In the genomic region with DNA sequence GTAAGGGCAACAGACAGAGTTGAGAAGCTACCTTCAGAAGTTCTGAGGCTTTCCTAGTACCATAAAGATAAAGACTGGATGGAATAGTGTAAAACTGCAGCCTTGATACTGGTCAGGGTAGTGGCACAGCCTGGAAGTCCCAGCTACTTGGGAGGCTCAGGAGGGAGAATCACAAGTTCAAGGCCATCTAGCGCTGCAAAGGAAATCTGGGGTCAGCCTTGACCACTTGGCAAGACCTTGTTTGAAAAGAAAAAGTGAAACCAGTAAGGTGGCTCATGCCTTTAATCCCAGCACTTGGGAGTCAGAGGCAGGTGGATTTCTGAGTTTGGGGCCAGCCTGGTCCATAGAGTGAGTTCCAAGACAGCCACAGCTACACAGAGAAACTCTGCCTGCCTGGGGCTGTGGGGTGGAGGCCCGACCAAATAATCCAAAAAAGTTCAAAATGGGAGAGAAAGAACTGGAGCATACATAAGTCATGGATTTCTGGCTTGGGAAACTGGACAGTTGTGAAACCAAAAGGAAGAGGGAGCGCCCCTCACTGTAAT, we compare ENCODE assay signal across 24 mouse cellular contexts. TPM values are rescaled to one million over a fixed set of nuclear protein-coding genes. Genes with fewer than 3 reads are reported as not detected.
DNase-seq lines count a peak whose midpoint lies in the region; ATAC-seq and TF ChIP-seq lines count a peak whose summit lies in the region.
"Had no signal": no experiment of that assay in that cellular context is flagged by ENCODE, and none has a peak within 500 bp of the region (broad histone marks: within the 10 kb centered on the region; RNA-seq: fewer than 3 reads in every experiment).

No protein-coding gene starts in this region.

- no peak overlapping the region for H3K9ac ChIP-seq in heart, embryonic 15.5 days
- H3K9ac ChIP-seq in limb, embryonic 15.5 days: no peak overlapping the region
- H3K9ac ChIP-seq in midbrain, embryonic 13.5 days (replicated peaks): no peak overlapping the region
- H3K9ac ChIP-seq: embryonic facial prominence, embryonic 13.5 days; forebrain, embryonic 13.5 days; intestine, embryonic 15.5 days had no signal

- ATAC-seq in heart, embryonic 15.5 days (replicated peaks; ENCODE audit: insufficient number of reproducible peaks, insufficient read depth, low FRiP score, low read depth): no peak
- ATAC-seq in limb, embryonic 15.5 days (ENCODE audit: insufficient number of reproducible peaks, low FRiP score, low TSS enrichment, low read depth): no peak
- ATAC-seq in midbrain, embryonic 13.5 days: no peak
- ATAC-seq: activated CD4-positive, CD25-positive, alpha-beta regulatory T cell, adult 4 months; forebrain, embryonic 13.5 days; hindbrain, embryonic 16.5 days; intestine, embryonic 15.5 days had no signal

- H3K27ac ChIP-seq in heart, embryonic 15.5 days: peak overlapping the region; percentile 43
- H3K27ac ChIP-seq in limb, embryonic 15.5 days: peak overlapping the region; percentile 48; the same call in 1 of the 2 replicates
- H3K27ac ChIP-seq in limb, embryonic 10.5 days: no peak overlapping the region
- H3K27ac ChIP-seq in small intestine, adult 2 months (ENCODE audit: insufficient read depth, low read depth, low read length): 0 out of 2 replicates have a peak overlapping the region, but pooled peaks have one; percentile 11
- no peak overlapping the region for H3K27ac ChIP-seq in midbrain, embryonic 13.5 days
- H3K27ac ChIP-seq: embryonic facial prominence, embryonic 13.5 days; intestine, embryonic 15.5 days; midbrain, embryonic 10.5 days had no signal

- no peak overlapping the region for H3K4me3 ChIP-seq in heart, embryonic 15.5 days
- H3K4me3 ChIP-seq in limb, embryonic 15.5 days: no peak overlapping the region
- H3K4me3 ChIP-seq in limb, embryonic 10.5 days: no peak overlapping the region
- no peak overlapping the region for H3K4me3 ChIP-seq in small intestine, adult 2 months (ENCODE audit: low read depth, low read length)
- no peak overlapping the region for H3K4me3 ChIP-seq in midbrain, embryonic 13.5 days (replicated peaks)
- H3K4me3 ChIP-seq: embryonic facial prominence, embryonic 13.5 days; forebrain, embryonic 13.5 days; intestine, embryonic 15.5 days; left cerebral cortex, adult 2 months; midbrain, embryonic 10.5 days had no signal

- no peak for TF ChIP-seq POLR2A in small intestine, adult 2 months (IDR thresholded peaks at IDR 0.05; ENCODE audit: low read depth, low read length)

- no peak overlapping the region for H3K4me2 ChIP-seq in heart, embryonic 15.5 days
- no peak overlapping the region for H3K4me2 ChIP-seq in limb, embryonic 15.5 days
- H3K4me2 ChIP-seq in midbrain, embryonic 13.5 days (replicated peaks): no peak overlapping the region
- H3K4me2 ChIP-seq: embryonic facial prominence, embryonic 13.5 days; forebrain, embryonic 13.5 days; intestine, embryonic 15.5 days had no signal

- H3K27me3 ChIP-seq in heart, embryonic 15.5 days: no peaks in the 10 kb centered on the region
- no peaks in the 10 kb centered on the region for H3K27me3 ChIP-seq in limb, embryonic 15.5 days
- no peaks in the 10 kb centered on the region for H3K27me3 ChIP-seq in limb, embryonic 10.5 days (ENCODE audit: low read depth, poor library complexity, severe bottlenecking)
- no peaks in the 10 kb centered on the region for H3K27me3 ChIP-seq in small intestine, adult 2 months (ENCODE audit: control insufficient read depth, insufficient read depth, low read length)
- no peaks in the 10 kb centered on the region for H3K27me3 ChIP-seq in midbrain, embryonic 13.5 days
- H3K27me3 ChIP-seq: CH12.LX; embryonic facial prominence, embryonic 13.5 days; intestine, embryonic 15.5 days had no signal

- H3K9me3 ChIP-seq in heart, embryonic 15.5 days (replicated peaks): no peaks in the 10 kb centered on the region
- H3K9me3 ChIP-seq in limb, embryonic 15.5 days: no peaks in the 10 kb centered on the region
- H3K9me3 ChIP-seq in limb, embryonic 10.5 days (replicated peaks): no peaks in the 10 kb centered on the region
- H3K9me3 ChIP-seq in midbrain, embryonic 13.5 days: no peaks in the 10 kb centered on the region
- H3K9me3 ChIP-seq: embryonic facial prominence, embryonic 13.5 days; forebrain, embryonic 13.5 days; intestine, embryonic 15.5 days; midbrain, embryonic 10.5 days had no signal

- peaks cover 9% of the 10 kb centered on the region for H3K4me1 ChIP-seq in heart, embryonic 15.5 days (replicated peaks)
- peaks cover 18% of the 10 kb centered on the region for H3K4me1 ChIP-seq in limb, embryonic 15.5 days
- peaks cover 9% of the 10 kb centered on the region for H3K4me1 ChIP-seq in limb, embryonic 10.5 days
- H3K4me1 ChIP-seq in small intestine, adult 2 months (ENCODE audit: control insufficient read depth, insufficient read depth, insufficient read length, low read length): no peaks in the 10 kb centered on the region
- H3K4me1 ChIP-seq in midbrain, embryonic 13.5 days (replicated peaks): 0 out of 2 replicates have a peak, but pooled peaks cover 3% of the 10 kb centered on the region
- H3K4me1 ChIP-seq: midbrain, embryonic 10.5 days had no signal

- TF ChIP-seq CTCF in small intestine, adult 2 months (IDR thresholded peaks at IDR 0.05; ENCODE audit: extremely low read depth, insufficient read length, insufficient replicate concordance, low read depth, low read length): no peak

- peak; percentile 44 for DNase-seq in adrenal gland, postnatal 14 days
- DNase-seq in adrenal gland, postnatal 10 days: no peak
- no peak for DNase-seq in heart, postnatal 25 days (ENCODE audit: low spot score)
- DNase-seq in limb, embryonic 10.5 days (ENCODE audit: low spot score): no peak
- DNase-seq: B cell, adult 2 months; cerebellum, adult 8-10 months; cerebellum, postnatal 36 days; embryo, embryonic 11 days; kidney, postnatal 4 days; left cerebral cortex, postnatal 4 days; thymus, adult 2 months; thymus, postnatal 4 days had no signal

- 81% methylated on average over 3 of the region's 3 CpGs for WGBS in heart, embryonic 15.5 days
- WGBS in limb, embryonic 15.5 days: 81% methylated on average over 3 of the region's 3 CpGs
- WGBS in limb, embryonic 10.5 days: 93% methylated on average over 3 of the region's 3 CpGs
- WGBS in small intestine, adult 2 months: 78% methylated on average over 3 of the region's 3 CpGs
- 91% methylated on average over 3 of the region's 3 CpGs for WGBS in midbrain, embryonic 13.5 days

- intact Hi-C loops in heart, postnatal 25 days (cut with DNase I): no loop called here

- no peaks in the 10 kb centered on the region for H3K36me3 ChIP-seq in heart, embryonic 15.5 days
- no peaks in the 10 kb centered on the region for H3K36me3 ChIP-seq in limb, embryonic 15.5 days
- H3K36me3 ChIP-seq in limb, embryonic 10.5 days: peaks cover 20% of the 10 kb centered on the region
- H3K36me3 ChIP-seq in small intestine, adult 2 months (ENCODE audit: control insufficient read depth, insufficient read depth, low read length): no peaks in the 10 kb centered on the region
- no peaks in the 10 kb centered on the region for H3K36me3 ChIP-seq in midbrain, embryonic 13.5 days
- H3K36me3 ChIP-seq: embryonic facial prominence, embryonic 13.5 days; intestine, embryonic 15.5 days had no signal

RNA-seq across cellular contexts. Expression of a gene that starts 8.4 kb away (rescaled TPM):
- 24.2 and 28.2 TPM in 2 replicates for total RNA-seq in adrenal gland, postnatal 14 days (2021)
- 10 to 100 TPM; 23.5 to 30.0 TPM for total RNA-seq in adrenal gland, postnatal 10 days (2021)
- 12.6 and 15.8 TPM in 2 replicates for polyA plus RNA-seq in heart, embryonic 15.5 days (2015; fragmentation: Nextera tagmentation; extraction: Ambion mirVana)
- total RNA-seq in heart, postnatal 25 days (2021): 10 to 100 TPM; 12.9 to 13.0 TPM
- 14.9 and 17.8 TPM in 2 replicates for polyA plus RNA-seq in limb, embryonic 15.5 days (2015; fragmentation: Nextera tagmentation; extraction: Ambion mirVana)
- polyA plus RNA-seq in limb, embryonic 10.5 days (2016; fragmentation: Nextera tagmentation; extraction: Ambion mirVana): 15.8 and 15.9 TPM in 2 replicates
- 2.1 and 2.7 TPM in 2 replicates for polyA plus RNA-seq in small intestine, adult 2 months (2012; rRNA removed)
- 5.4 and 6.7 TPM in 2 replicates for polyA plus RNA-seq in midbrain, embryonic 13.5 days (2015; fragmentation: Nextera tagmentation; extraction: Ambion mirVana)

RNA-seq across cellular contexts. Expression of a gene that starts 50.5 kb away (rescaled TPM):
- 47.2 and 49.9 TPM in 2 replicates for total RNA-seq in adrenal gland, postnatal 14 days (2021)
- 10 to 100 TPM; 36.2 to 40.8 TPM for total RNA-seq in adrenal gland, postnatal 10 days (2021)
- polyA plus RNA-seq in heart, embryonic 15.5 days (2015; fragmentation: Nextera tagmentation; extraction: Ambion mirVana): 36.4 and 43.1 TPM in 2 replicates
- 10 to 100 TPM; 17.7 to 19.1 TPM for total RNA-seq in heart, postnatal 25 days (2021)
- 62.5 and 64.0 TPM in 2 replicates for polyA plus RNA-seq in limb, embryonic 15.5 days (2015; fragmentation: Nextera tagmentation; extraction: Ambion mirVana)
- 84.7 and 107 TPM in 2 replicates for polyA plus RNA-seq in limb, embryonic 10.5 days (2016; fragmentation: Nextera tagmentation; extraction: Ambion mirVana)
- 4.4 and 7.7 TPM in 2 replicates for polyA plus RNA-seq in small intestine, adult 2 months (2012; rRNA removed)
- polyA plus RNA-seq in midbrain, embryonic 13.5 days (2015; fragmentation: Nextera tagmentation; extraction: Ambion mirVana): 44.9 and 48.1 TPM in 2 replicates

Comparison
In these comparisons a context has a peak if more than half of its experiments do, and no peak if none do; other contexts are left out.
1. H3K27ac ChIP-seq: peak in heart, embryonic 15.5 days (single experiment), limb, embryonic 15.5 days (single experiment) and small intestine, adult 2 months (single experiment); none in limb, embryonic 10.5 days (single experiment) and midbrain, embryonic 13.5 days (single experiment).